Comparison of ENCODE assay signal across 9 mouse cellular contexts in genomic region chr6:145864171-145864570, GRCm38 (mm10). TPM values are rescaled to one million over a fixed set of nuclear protein-coding genes. Genes with fewer than 3 reads are reported as not detected.
DNase-seq lines count a peak whose midpoint lies in the region; ATAC-seq and TF ChIP-seq lines count a peak whose summit lies in the region.
"Had no signal": no experiment of that assay in that cellular context is flagged by ENCODE, and none has a peak within 500 bp of the region (broad histone marks: within the 10 kb centered on the region; RNA-seq: fewer than 3 reads in every experiment).

No protein-coding gene starts in this region.

- no peak overlapping the region; the same call in 1 of the 2 replicates for H3K9ac ChIP-seq in forebrain, embryonic 13.5 days
- no peak overlapping the region for H3K9ac ChIP-seq in liver, embryonic 12.5 days

- no peak for ATAC-seq in forebrain, embryonic 13.5 days
- no peak for ATAC-seq in liver, embryonic 12.5 days
- no peak for ATAC-seq in frontal cortex, adult (ENCODE audit: low TSS enrichment)

- no peaks in the 10 kb centered on the region for H3K9me3 ChIP-seq in forebrain, embryonic 13.5 days (replicated peaks)
- H3K9me3 ChIP-seq in liver, embryonic 12.5 days (replicated peaks) = no peaks in the 10 kb centered on the region

- peak overlapping the region; percentile 90 for H3K4me3 ChIP-seq in gastrocnemius, adult 2 months
- peak overlapping the region; percentile 60 for H3K4me3 ChIP-seq in C2C12 (ENCODE audit: insufficient read depth, poor library complexity, severe bottlenecking)
- peak overlapping the region; percentile 62 for H3K4me3 ChIP-seq in forebrain, embryonic 13.5 days
- H3K4me3 ChIP-seq in liver, embryonic 12.5 days = peak overlapping the region; percentile 54; the same call in 1 of the 2 replicates

- H3K27me3 ChIP-seq in C2C12 (ENCODE audit: control insufficient read depth, insufficient read depth, insufficient read length) = no peaks in the 10 kb centered on the region
- H3K27me3 ChIP-seq in forebrain, embryonic 13.5 days = peaks cover 80% of the 10 kb centered on the region
- H3K27me3 ChIP-seq in liver, embryonic 12.5 days (replicated peaks) = peaks cover 86% of the 10 kb centered on the region

- peaks cover 42% of the 10 kb centered on the region for H3K4me1 ChIP-seq in forebrain, embryonic 13.5 days
- peaks cover 27% of the 10 kb centered on the region for H3K4me1 ChIP-seq in liver, embryonic 12.5 days

- peaks cover 10% of the 10 kb centered on the region for H3K79me3 ChIP-seq in C2C12 (ENCODE audit: low read depth)

- peaks cover 40% of the 10 kb centered on the region for H3K79me2 ChIP-seq in C2C12 (ENCODE audit: control insufficient read depth, insufficient read depth)

- no peak for TF ChIP-seq CTCF in gastrocnemius, adult 2 months (IDR thresholded peaks at IDR 0.05)
- TF ChIP-seq CTCF in C2C12 (IDR thresholded peaks at IDR 0.05; ENCODE audit: control insufficient read depth, insufficient read depth, insufficient read length) = no peak

- 1% methylated on average over 8 of the region's 8 CpGs for WGBS in forebrain, embryonic 13.5 days
- WGBS in liver, embryonic 12.5 days (ENCODE audit: insufficient replicate concordance) = 3% methylated on average over 8 of the region's 8 CpGs

- no peaks in the 10 kb centered on the region for H3K36me3 ChIP-seq in C2C12 (ENCODE audit: control insufficient read depth, insufficient read depth)
- H3K36me3 ChIP-seq in forebrain, embryonic 13.5 days (ENCODE audit: poor library complexity, severe bottlenecking) = no peaks in the 10 kb centered on the region
- H3K36me3 ChIP-seq in liver, embryonic 12.5 days = no peaks in the 10 kb centered on the region
- H3K36me3 ChIP-seq: G1E had no signal

- H3K4me2 ChIP-seq in forebrain, embryonic 13.5 days = peak overlapping the region; percentile 99
- peak overlapping the region; percentile 80; the same call in 1 of the 2 replicates for H3K4me2 ChIP-seq in liver, embryonic 12.5 days

- intact Hi-C loops in gastrocnemius, adult 2 months (cut with DNase I) = no loop called here
- intact Hi-C loops in gastrocnemius, postnatal 36 days (cut with DNase I) = no loop called here

- DNase-seq in gastrocnemius, adult 2 months = no peak
- no peak for DNase-seq in gastrocnemius, postnatal 36 days
- DNase-seq in frontal cortex, postnatal 14 days (ENCODE audit: low spot score in 2 of 2) = no peak
- no peak for DNase-seq in gastrocnemius, postnatal 4 days (ENCODE audit: low spot score in 2 of 2)

- peak overlapping the region; percentile 55 for H3ac ChIP-seq in C2C12 (ENCODE audit: control insufficient read depth, insufficient read length, low read depth)

- peak overlapping the region; percentile 99 for H3K27ac ChIP-seq in gastrocnemius, adult 2 months
- H3K27ac ChIP-seq in forebrain, embryonic 13.5 days = no peak overlapping the region
- no peak overlapping the region for H3K27ac ChIP-seq in liver, embryonic 12.5 days

TF ChIP-seq in C2C12, 6 proteins besides CTCF, POLR2A, EP300 and RAD21:
- TF ChIP-seq FOSL1 (IDR thresholded peaks at IDR 0.05; ENCODE audit: insufficient read depth, low read length, poor library complexity, severe bottlenecking) (no peak), MYOG (IDR thresholded peaks at IDR 0.05; ENCODE audit: control insufficient read depth, extremely low read depth, insufficient read length) (no peak), USF1 (IDR thresholded peaks at IDR 0.05; ENCODE audit: low read depth) (no peak), CEBPB (IDR thresholded peaks at IDR 0.05; ENCODE audit: low read depth) (no peak)
TF ChIP-seq in C2C12: peak in this region for 0.

RNA-seq across cellular contexts. Expression of gene Bhlhe41, which starts 1.2 kb away (rescaled TPM):
- 10 to 100 TPM; 17.2 to 48.4 TPM for total RNA-seq in gastrocnemius, adult 2 months (2021)
- 10 to 100 TPM; 52.8 to 55.3 TPM for total RNA-seq in gastrocnemius, postnatal 36 days (2021)
- 3.9 TPM for polyA plus RNA-seq in C2C12 (2012; fragmentation: generic; extraction: Trizol)
- 1.3 and 1.9 TPM in 2 replicates for polyA plus RNA-seq in forebrain, embryonic 13.5 days (2015; fragmentation: Nextera tagmentation; extraction: Ambion mirVana)
- polyA plus RNA-seq in liver, embryonic 12.5 days (2016; fragmentation: Nextera tagmentation; extraction: Ambion mirVana) = 0.11 and 0.15 TPM in 2 replicates
- 10 to 100 TPM in 1 of 2 experiments, 1 to 10 TPM in 1; 9.8 to 15.6 TPM for total RNA-seq in gastrocnemius, postnatal 4 days (2021)
- polyA plus RNA-seq: G1E had no signal
